11 mouse cellular contexts compared by ENCODE assay signal in genomic region chr13:118716726-118717125, GRCm38 (mm10). TPM values are rescaled to one million over a fixed set of nuclear protein-coding genes. Genes with fewer than 3 reads are reported as not detected.
A peak's percentile ranks its signal among the peaks of the same experiment; 100 is the strongest.
DNase-seq lines count a peak whose midpoint lies in the region; ATAC-seq lines count a peak whose summit lies in the region.
"Had no signal": no experiment of that assay in that cellular context is flagged by ENCODE, and none has a peak within 500 bp of the region (broad histone marks: within the 10 kb centered on the region; RNA-seq: fewer than 3 reads in every experiment).

No protein-coding gene starts in this region.

- no peak for DNase-seq in hindbrain, embryonic 11.5 days (ENCODE audit: low spot score)
- peak; percentile 33 for DNase-seq in ES-CJ7 (ENCODE audit: low read depth, low spot score)
- no peak for DNase-seq in embryonic facial prominence, embryonic 11.5 days (ENCODE audit: low spot score)
- no peak for DNase-seq in limb, embryonic 11.5 days (ENCODE audit: low spot score)
- DNase-seq in Muller cell, postnatal 12 days (ENCODE audit: inconsistent ontology term), result no peak
- DNase-seq in gastrocnemius, postnatal 4 days (ENCODE audit: low spot score in 2 of 2), result no peak
- DNase-seq: kidney, adult 2 months had no signal

- H3K4me1 ChIP-seq in hindbrain, embryonic 12.5 days, result peaks cover 22% of the 10 kb centered on the region
- H3K4me1 ChIP-seq in hindbrain, embryonic 11.5 days (replicated peaks; ENCODE audit: control insufficient read depth, insufficient read depth, low read length), result peaks cover 2% of the 10 kb centered on the region; the same call in 1 of the 2 replicates
- H3K4me1 ChIP-seq in embryonic facial prominence, embryonic 11.5 days (ENCODE audit: control insufficient read depth, insufficient read depth, low read length), result no peaks in the 10 kb centered on the region
- peaks cover 4% of the 10 kb centered on the region; the same call in 1 of the 2 replicates for H3K4me1 ChIP-seq in limb, embryonic 11.5 days (ENCODE audit: control insufficient read depth, insufficient read depth, low read length)

- no peak for ATAC-seq in hindbrain, embryonic 12.5 days (ENCODE audit: low FRiP score)
- ATAC-seq in hindbrain, embryonic 11.5 days (ENCODE audit: low FRiP score), result no peak
- no peak for ATAC-seq in embryonic facial prominence, embryonic 11.5 days (replicated peaks; ENCODE audit: insufficient number of reproducible peaks, low FRiP score, low TSS enrichment, low read depth)
- no peak for ATAC-seq in limb, embryonic 11.5 days (ENCODE audit: insufficient number of reproducible peaks, low FRiP score, low TSS enrichment, low read depth)
- ATAC-seq in inflammation-experienced regulatory T-cells, adult 6 months, result no peak
- ATAC-seq: activated CD4-positive, CD25-positive, alpha-beta regulatory T cell, adult 4 months had no signal

- H3K9me3 ChIP-seq in hindbrain, embryonic 12.5 days (replicated peaks), result no peaks in the 10 kb centered on the region
- H3K9me3 ChIP-seq in hindbrain, embryonic 11.5 days (ENCODE audit: control insufficient read depth, low read length), result no peaks in the 10 kb centered on the region
- H3K9me3 ChIP-seq in embryonic facial prominence, embryonic 11.5 days (replicated peaks; ENCODE audit: control insufficient read depth, low read length), result no peaks in the 10 kb centered on the region
- no peaks in the 10 kb centered on the region for H3K9me3 ChIP-seq in limb, embryonic 11.5 days (ENCODE audit: control insufficient read depth, low read length)

- no peak overlapping the region for H3K27ac ChIP-seq in hindbrain, embryonic 12.5 days
- no peak overlapping the region for H3K27ac ChIP-seq in hindbrain, embryonic 11.5 days (ENCODE audit: low read depth, low read length)
- no peak overlapping the region for H3K27ac ChIP-seq in embryonic facial prominence, embryonic 11.5 days (replicated peaks; ENCODE audit: low read depth, low read length)
- H3K27ac ChIP-seq in limb, embryonic 11.5 days (replicated peaks; ENCODE audit: low read depth, low read length), result no peak overlapping the region

- H3K36me3 ChIP-seq in hindbrain, embryonic 12.5 days, result no peaks in the 10 kb centered on the region
- H3K36me3 ChIP-seq in hindbrain, embryonic 11.5 days (ENCODE audit: control insufficient read depth, insufficient read depth, low read length), result no peaks in the 10 kb centered on the region
- no peaks in the 10 kb centered on the region for H3K36me3 ChIP-seq in embryonic facial prominence, embryonic 11.5 days (replicated peaks; ENCODE audit: control insufficient read depth, insufficient read depth, low read depth, low read length)
- H3K36me3 ChIP-seq in limb, embryonic 11.5 days (ENCODE audit: control insufficient read depth, insufficient read depth, low read length), result no peaks in the 10 kb centered on the region

- 51% methylated on average over 1 of the region's 1 CpGs for WGBS in hindbrain, embryonic 12.5 days
- 50% methylated on average over 1 of the region's 1 CpGs for WGBS in hindbrain, embryonic 11.5 days
- 50% methylated on average over 1 of the region's 1 CpGs for WGBS in embryonic facial prominence, embryonic 11.5 days
- WGBS in limb, embryonic 11.5 days, result 21% methylated on average over 1 of the region's 1 CpGs

- H3K4me3 ChIP-seq in hindbrain, embryonic 12.5 days, result no peak overlapping the region
- no peak overlapping the region for H3K4me3 ChIP-seq in hindbrain, embryonic 11.5 days (ENCODE audit: low read depth, low read length)
- H3K4me3 ChIP-seq in embryonic facial prominence, embryonic 11.5 days (ENCODE audit: low read depth, low read length), result peak overlapping the region; percentile 45
- H3K4me3 ChIP-seq in limb, embryonic 11.5 days (ENCODE audit: low read depth, low read length), result peak overlapping the region; percentile 50

- no peak overlapping the region for H3K9ac ChIP-seq in hindbrain, embryonic 12.5 days
- no peak overlapping the region for H3K9ac ChIP-seq in hindbrain, embryonic 11.5 days (ENCODE audit: low read depth, low read length)
- H3K9ac ChIP-seq in embryonic facial prominence, embryonic 11.5 days (replicated peaks; ENCODE audit: low read length), result peak overlapping the region; percentile 37; the same call in 1 of the 2 replicates
- H3K9ac ChIP-seq in limb, embryonic 11.5 days (ENCODE audit: low read length), result no peak overlapping the region

- H3K4me2 ChIP-seq in hindbrain, embryonic 12.5 days (replicated peaks), result peak overlapping the region; percentile 95; the same call in 1 of the 2 replicates
- no peak overlapping the region; the same call in 1 of the 2 replicates for H3K4me2 ChIP-seq in hindbrain, embryonic 11.5 days (replicated peaks; ENCODE audit: low read depth, low read length)
- H3K4me2 ChIP-seq in embryonic facial prominence, embryonic 11.5 days (ENCODE audit: low read depth, low read length), result peak overlapping the region; percentile 87
- peak overlapping the region; percentile 91 for H3K4me2 ChIP-seq in limb, embryonic 11.5 days (ENCODE audit: low read depth, severe bottlenecking)

- peaks cover 19% of the 10 kb centered on the region for H3K27me3 ChIP-seq in hindbrain, embryonic 12.5 days
- peaks cover 7% of the 10 kb centered on the region for H3K27me3 ChIP-seq in hindbrain, embryonic 11.5 days (ENCODE audit: control insufficient read depth, insufficient read depth, low read length)
- H3K27me3 ChIP-seq in embryonic facial prominence, embryonic 11.5 days (ENCODE audit: control insufficient read depth, insufficient read depth, low read length), result no peaks in the 10 kb centered on the region
- no peaks in the 10 kb centered on the region for H3K27me3 ChIP-seq in limb, embryonic 11.5 days (ENCODE audit: control insufficient read depth, insufficient read depth, low read length)

RNA-seq across cellular contexts. Expression of gene Fgf10, which starts 47.1 kb away (rescaled TPM):
- polyA plus RNA-seq in hindbrain, embryonic 12.5 days (2016; fragmentation: Nextera tagmentation; extraction: Ambion mirVana), result 4.7 and 6.3 TPM in 2 replicates
- polyA plus RNA-seq in hindbrain, embryonic 11.5 days (2014; fragmentation: Nextera tagmentation; extraction: Ambion mirVana), result 2.3 and 3.8 TPM in 2 replicates
- polyA plus RNA-seq in embryonic facial prominence, embryonic 11.5 days (2014; fragmentation: Nextera tagmentation; extraction: Ambion mirVana), result 9.8 and 10.6 TPM in 2 replicates
- polyA plus RNA-seq in limb, embryonic 11.5 days (2014; fragmentation: Nextera tagmentation; extraction: Ambion mirVana), result 13.0 and 15.8 TPM in 2 replicates
- polyA plus RNA-seq in inflammation-experienced regulatory T-cells, adult 6 months (2017; shearing (Covaris generic)), result not detected
- 1 to 10 TPM; 3.3 to 4.2 TPM for total RNA-seq in gastrocnemius, postnatal 4 days (2021)
- total RNA-seq: megakaryocyte-erythroid progenitor cell, adult 5-6 weeks had no signal
- polyA plus RNA-seq: activated CD4-positive, CD25-positive, alpha-beta regulatory T cell, adult 4 months had no signal

Comparison
In these comparisons a context has a peak if more than half of its experiments do, and no peak if none do; other contexts are left out.
1. H3K4me3 ChIP-seq: peak in embryonic facial prominence, embryonic 11.5 days (single experiment) and limb, embryonic 11.5 days (single experiment); none in hindbrain, embryonic 12.5 days (single experiment) and hindbrain, embryonic 11.5 days (single experiment).